Mouse (Mus musculus): ENCODE results near the gene Pdzrn4.

- TF ChIP-seq CTCF (IDR thresholded peaks at IDR 0.05; ENCODE audit: low read depth, low read length): no peak
- TF ChIP-seq POLR2A (IDR thresholded peaks at IDR 0.05; ENCODE audit: extremely low read depth, insufficient read depth, low read length): no peak
These were observed 2.1 kb downstream of the Pdzrn4 start for GRCm38 (mm10) chr15:92398747-92399146.

All from liver, adult 2 months (tissue).